Mouse (Mus musculus): ENCODE results near the gene Hist2h3b. TPM values are rescaled to one million over a fixed set of nuclear protein-coding genes. Genes with fewer than 3 reads are reported as not detected.
A peak's percentile ranks its signal among the peaks of the same experiment; 100 is the strongest.
"Not testable (repeated sequence)": the region's sequence is repeated elsewhere in the genome, so short reads cannot be mapped to it uniquely, and the experiment has no call there.

Gene Hist2h3b
- 10 to 100 TPM; 26.9 to 33.5 TPM for total RNA-seq (2021)
- long read RNA-seq, experiment 1, result 0 reads
- long read RNA-seq, experiment 2, result 0 reads

DNA sequence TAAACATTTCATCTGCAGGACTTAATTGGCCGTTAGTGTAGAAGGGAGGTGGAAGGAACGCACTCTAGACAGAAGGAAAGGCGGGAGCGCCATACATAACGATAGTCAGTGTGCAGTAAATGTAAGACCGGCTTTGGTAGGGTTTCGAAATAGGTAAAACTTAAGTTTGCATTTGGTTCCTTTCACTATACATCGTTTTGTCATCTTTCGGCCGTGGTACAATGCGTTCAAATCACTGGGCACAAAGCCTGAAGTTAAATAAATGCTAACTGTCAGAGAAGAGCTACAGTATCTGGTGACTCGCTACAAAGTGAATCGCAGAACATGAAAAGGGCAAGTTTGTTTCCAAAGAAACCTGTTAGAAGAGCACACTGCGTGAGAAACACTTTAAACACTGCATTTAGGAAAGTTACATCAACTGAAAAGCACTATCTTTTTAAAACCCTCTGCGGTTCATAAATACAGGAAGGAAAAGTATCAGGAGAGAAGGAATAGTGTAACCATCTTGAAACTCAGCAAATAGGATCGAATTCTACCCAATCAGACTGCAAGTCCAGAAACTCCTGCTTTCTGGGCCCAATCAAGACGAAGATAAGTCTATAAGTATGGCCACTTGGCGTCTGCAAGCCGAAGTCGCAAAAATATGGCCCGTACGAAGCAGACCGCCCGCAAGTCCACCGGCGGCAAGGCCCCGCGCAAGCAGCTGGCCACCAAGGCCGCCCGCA lies at the start of gene Hist2h3b:
Gene Hist2h3b, plus strand, starts transcription at position 604 of the 725 bp plus-strand sequence.
- intact Hi-C loops (cut with DNase I), result loop anchor here (10.0 kb wide), 1 partner anchor 203 kb away; no protein-coding TSS in a partner anchor
- DNase-seq, result peak; percentile 50 to 75

DNA sequence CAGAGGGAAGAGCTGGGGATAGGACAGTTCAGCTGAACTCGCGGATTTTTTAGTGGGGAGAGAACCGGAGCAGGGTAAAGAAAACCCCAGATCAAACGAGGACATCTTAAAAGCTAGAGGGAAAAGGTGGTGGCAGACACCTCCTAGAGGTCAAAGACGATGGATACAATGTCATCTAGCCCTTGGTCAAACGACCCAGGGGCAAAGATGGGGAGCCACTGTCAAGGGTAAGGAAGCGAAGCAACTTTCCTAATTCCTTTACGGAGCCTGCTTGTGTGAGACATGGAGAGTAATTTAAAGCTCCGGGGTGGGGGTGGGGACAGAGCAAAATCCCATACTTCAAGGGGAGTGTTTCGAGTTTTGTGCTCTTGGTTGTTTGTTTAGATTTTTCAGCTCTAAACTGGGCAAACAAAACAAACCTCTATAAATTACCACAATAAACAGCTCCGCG lies 49.2 kb upstream of the Hist2h3b start:
- intact Hi-C loops (cut with DNase I), result no loop called here
- no peak for DNase-seq

DNA sequence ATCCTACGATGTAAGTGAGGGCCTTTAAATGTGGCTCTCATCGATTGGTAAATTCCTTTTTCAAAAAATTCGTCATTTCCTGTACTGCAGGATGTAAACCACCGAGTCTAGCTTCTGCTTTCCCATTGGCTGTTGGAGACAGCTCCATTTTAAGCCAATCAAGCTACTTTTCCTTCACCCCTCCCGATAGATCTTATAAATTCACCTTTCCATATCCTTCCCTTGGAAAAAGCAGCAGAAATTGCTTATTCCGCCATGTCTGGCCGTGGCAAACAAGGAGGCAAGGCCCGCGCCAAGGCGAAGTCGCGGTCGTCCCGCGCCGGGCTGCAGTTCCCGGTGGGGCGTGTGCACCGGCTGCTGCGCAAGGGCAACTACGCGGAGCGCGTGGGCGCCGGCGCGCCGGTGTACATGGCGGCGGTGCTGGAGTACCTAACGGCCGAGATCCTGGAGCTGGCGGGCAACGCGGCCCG lies 48.8 kb upstream of the Hist2h3b start, which contains the start of the genes Bola1 and Hist2h2ab:
Gene Bola1, minus strand, starts transcription at position 49 of the 470 bp plus-strand sequence.
Gene Hist2h2ab, plus strand, starts transcription at position 205 of the 470 bp plus-strand sequence.
- DNase-seq, result peak; percentile 26 to 78
- intact Hi-C loops (cut with DNase I), result no loop called here

DNA sequence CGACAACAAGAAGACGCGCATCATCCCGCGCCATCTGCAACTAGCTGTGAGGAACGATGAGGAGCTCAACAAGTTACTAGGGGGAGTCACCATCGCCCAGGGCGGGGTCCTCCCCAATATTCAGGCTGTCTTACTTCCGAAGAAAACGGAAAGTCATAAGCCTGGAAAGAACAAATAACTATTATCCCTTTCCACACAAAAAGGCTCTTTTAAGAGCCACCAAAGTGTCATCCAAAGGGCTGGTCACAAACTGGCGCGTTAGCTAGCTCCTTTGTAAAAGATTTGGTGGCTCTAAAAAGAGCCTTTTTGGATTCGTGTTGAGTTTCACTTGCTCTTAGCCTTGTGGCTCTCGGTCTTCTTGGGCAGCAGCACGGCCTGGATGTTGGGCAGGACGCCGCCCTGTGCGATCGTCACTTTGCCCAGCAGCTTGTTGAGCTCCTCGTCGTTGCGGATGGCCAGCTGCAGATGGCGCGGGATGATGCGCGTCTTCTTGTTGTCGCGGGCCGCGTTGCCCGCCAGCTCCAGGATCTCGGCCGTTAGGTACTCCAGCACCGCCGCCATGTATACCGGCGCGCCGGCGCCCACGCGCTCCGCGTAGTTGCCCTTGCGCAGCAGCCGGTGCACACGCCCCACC lies 48.2 kb upstream of the Hist2h3b start:
- intact Hi-C loops (cut with DNase I), result not testable (repeated sequence)
- peak in 1 of 2 experiments; percentile 74 for DNase-seq

DNA sequence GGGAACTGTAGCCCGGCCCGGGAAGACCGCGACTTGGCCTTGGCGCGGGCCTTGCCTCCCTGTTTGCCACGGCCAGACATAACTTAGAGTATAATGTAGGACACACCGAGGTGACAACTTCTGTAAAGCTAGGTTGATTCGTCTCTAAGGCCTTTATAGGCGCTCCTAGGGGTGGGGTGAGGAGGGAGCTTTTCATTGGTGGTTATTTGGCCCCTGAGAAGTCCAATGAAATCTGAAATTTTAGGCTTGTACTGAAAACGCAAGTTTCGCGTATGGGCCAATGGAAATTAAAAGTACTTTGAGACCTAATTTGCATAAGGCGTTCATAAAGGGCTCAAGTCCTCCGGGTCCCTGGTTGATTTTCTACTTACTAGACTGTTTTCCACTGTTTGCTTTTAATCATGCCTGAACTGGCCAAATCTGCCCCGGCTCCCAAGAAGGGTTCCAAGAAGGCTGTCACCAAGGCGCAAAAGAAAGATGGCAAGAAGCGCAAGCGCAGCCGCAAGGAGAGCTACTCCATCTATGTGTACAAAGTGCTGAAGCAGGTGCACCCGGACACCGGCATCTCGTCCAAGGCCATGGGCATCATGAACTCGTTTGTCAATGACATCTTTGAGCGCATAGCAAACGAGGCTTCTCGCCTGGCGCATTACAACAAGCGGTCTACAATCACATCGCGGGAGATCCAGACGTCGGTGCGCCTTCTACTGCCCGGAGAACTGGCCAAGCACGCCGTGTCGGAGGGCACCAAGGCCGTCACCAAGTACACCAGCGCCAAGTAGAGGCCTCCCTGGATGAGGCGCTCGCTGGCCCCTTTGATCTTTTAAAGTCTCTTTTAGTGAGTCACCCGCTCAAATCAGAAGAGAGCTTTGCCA lies 47.5 kb upstream of the Hist2h3b start, which contains the start of the genes Hist2h2ac and Hist2h2be:
Gene Hist2h2ac, minus strand, starts transcription at position 116 of the 875 bp plus-strand sequence.
Gene Hist2h2be, plus strand, starts transcription at position 355 of the 875 bp plus-strand sequence.
- DNase-seq, result peak; percentile 58 to 75
- intact Hi-C loops (cut with DNase I), result no loop called here

DNA sequence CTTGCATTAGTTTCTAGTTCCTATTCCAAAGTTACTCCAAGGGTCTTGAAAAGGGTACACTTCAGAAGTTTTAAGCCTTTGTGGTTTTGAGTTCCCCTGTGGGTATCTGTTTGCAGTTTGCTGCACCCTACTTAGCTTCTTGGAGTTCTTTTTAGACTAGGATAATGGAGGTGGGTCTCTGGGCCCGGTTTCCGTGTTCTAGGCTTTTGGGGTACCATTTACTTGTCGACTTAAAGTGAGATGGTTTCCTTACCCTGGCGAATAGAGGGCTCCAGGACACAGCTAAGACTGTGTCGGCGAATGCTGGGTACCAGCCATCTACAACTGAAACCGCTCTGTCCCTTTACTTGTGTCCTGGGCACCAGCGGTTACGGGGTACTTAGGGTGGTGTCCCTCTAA lies 46.8 kb upstream of the Hist2h3b start:
- DNase-seq, result no peak
- intact Hi-C loops (cut with DNase I), result no loop called here

DNA sequence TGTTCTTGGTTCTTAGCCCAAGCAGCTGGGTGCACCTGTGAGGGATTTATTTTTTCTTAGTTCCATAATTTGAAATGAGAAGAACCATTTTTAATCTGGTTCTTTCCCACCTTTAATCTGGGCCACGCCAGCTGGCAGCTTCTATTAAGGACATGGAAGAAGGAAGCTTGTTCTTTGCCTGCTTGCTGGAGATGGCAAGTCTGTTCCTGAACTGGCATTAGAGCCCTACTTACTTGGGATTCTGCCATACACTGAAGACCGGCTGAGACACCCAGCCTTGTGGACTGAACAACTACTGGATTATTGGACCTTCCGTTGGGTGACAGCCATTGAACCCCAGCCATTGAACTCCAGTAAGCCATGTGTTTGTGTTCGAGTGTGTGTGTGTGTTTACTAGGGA lies 45.7 kb upstream of the Hist2h3b start:
- intact Hi-C loops (cut with DNase I), result no loop called here
- no peak for DNase-seq

DNA sequence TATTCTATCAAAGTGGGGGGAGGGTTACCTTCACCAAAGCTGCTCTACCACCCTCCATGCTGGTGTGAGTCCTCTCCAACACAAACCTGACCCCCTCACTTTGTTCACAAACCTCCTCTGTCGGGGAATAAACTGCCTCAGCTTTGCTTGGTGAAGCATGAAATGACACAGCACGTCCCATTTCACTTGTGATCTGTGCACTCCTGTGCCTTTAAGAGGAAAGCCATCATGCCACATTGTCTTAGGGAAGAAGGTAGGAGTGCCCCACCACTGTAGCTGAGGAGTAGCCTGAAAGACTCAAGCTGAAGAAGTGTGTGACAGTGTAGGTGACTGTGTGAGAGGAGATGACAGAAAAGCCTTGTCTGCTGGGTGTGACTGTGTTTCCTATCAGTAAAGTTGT lies 43.0 kb upstream of the Hist2h3b start:
- intact Hi-C loops (cut with DNase I), result loop anchor here (5.0 kb wide), 1 partner anchor 153 kb away; no protein-coding TSS in a partner anchor
- DNase-seq, result no peak

DNA sequence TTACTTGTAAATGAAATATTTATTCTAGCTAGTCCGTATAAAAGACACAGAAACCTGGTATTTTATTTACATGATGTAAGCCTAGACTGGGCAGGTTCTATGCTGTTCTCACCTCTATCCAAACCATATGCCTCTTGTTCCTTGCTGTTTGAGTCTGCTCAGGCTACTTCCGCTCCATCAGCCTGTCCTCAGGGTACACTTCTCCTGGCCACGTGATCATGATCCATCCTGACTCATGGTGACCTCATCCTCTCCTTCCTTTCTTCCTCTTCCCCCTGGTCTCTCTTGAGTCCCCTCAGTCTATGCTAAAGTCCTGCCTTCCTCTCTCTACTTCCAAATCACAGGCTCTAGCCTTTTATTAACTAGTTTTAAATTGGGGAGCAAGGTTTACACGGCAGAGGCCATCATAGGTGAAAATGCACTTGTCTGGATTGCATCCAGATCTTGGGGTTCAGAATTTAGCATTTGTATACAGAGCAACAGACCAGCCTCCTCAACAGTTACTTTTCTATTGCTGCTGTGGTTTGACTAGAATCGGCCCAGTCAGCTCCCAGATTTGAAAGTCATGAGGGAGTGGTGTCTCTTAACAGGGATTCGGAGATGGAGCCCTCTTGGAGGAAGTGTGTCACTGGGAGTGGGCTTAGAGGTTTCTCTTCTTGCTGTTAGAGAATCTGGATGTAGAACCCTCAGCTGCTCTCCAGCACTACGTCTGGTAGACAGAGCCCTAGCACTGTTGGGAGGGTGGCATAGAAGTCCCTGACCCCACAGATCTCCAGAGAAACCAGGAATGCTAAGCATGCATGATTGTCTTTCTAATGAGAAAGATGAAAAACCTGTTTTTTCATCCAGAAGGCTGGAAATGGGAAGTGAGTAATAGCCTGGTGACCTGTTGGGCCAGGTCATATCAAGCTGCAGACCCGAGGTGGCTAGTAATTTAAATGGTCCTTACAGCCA lies 41.5 kb upstream of the Hist2h3b start:
- intact Hi-C loops (cut with DNase I), result loop anchor here (5.0 kb wide), 1 partner anchor 155 kb away; no protein-coding TSS in a partner anchor
- no peak for DNase-seq

DNA sequence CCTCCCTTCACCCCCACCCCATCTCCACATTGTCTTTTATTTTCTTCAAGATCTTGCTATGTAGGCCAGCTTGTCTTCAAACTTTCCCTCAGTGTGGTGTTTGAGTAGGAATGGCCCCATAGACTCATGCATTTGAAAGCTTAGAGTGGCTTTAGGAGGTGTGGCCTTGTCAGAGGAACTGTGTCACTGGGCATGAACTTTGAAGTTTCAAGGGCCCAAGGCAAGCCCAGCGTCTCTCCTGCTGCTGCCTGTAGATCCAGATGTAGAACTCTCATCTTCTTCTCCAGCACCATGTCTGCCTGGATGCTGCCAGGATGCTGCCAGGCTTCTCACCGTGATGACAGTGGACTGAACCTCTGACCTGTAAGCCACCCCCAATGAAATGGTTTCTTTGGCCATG lies 39.6 kb upstream of the Hist2h3b start:
- no peak for DNase-seq
- intact Hi-C loops (cut with DNase I), result loop anchor here (5.0 kb wide), 1 partner anchor 157 kb away; no protein-coding TSS in a partner anchor

DNA sequence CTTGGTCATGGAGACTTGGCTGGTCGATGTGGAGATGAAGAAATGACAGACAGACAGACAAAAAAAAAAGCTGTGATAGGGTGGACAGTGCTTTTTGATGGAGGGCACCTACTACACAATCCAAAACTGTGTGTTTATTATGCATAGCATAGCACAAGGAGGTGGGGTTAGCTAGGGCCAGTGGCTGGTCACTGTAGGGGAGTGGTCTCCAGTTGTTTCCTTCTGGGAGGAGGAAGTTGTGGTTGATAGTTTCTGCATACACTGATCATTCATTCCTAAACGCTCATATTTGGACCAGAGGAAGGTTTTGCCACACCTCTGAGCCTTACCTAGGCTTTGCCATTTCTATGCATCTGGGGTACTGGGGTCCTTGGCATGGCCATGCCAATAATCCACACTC lies 38.0 kb upstream of the Hist2h3b start:
- no peak for DNase-seq
- intact Hi-C loops (cut with DNase I), result no loop called here

DNA sequence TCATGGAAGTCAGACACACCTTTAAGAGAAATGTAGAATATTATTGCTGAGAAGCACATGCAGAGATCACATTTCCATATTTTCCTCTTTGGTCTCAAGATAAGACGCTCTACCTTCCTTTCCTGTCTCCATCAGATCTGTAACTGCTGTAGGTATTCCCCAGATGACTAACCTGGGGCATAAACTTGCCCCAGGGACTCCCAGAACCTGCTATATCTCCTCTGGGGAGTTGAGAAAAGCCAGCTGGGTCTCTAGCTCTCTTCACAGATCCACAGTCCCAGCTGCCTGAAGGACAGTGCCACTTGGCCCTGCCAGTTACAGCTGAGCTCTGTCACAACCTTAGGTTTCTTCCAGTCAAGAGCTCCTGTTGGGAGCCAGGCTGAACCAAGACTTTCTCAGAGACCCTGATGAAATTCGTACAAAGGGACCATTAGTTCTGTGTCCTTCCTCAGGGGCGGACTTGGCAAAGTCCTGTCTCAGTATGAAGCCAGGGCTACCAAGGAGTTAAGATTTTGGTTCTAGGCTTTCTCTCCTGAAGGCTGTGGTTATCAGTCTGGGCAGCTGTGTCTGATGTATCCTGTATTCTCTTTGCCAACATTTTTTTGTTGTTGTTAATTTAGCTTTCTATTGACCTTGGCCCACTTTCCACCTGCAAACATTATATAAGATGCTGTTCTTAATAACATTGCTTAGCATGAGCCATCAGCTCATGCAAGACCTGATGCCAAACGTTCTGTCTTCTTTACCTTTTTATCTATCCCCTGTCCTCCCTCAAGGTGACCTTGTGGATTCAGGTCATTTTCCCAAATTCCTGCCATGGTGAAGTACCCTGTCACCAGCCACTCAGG lies 37.3 kb upstream of the Hist2h3b start:
- intact Hi-C loops (cut with DNase I), result no loop called here
- no peak for DNase-seq

DNA sequence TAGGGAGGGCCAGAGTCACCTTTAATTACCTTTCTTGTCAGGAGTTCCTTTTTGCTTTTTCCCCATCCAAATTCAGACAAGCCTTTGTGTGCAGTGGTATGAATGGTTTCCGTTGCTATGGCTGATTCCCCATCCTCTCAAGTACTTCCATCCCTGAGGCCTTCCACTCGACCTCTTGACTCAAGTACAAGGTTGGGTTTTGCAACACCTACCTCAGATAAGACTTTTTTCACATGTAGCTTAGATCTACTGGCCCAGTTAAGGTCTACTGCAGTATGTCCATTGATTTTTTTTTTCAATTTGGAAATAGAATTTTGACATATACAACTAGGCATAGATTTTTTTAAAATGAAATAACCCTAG lies 36.7 kb upstream of the Hist2h3b start:
- no peak for DNase-seq
- intact Hi-C loops (cut with DNase I), result no loop called here

DNA sequence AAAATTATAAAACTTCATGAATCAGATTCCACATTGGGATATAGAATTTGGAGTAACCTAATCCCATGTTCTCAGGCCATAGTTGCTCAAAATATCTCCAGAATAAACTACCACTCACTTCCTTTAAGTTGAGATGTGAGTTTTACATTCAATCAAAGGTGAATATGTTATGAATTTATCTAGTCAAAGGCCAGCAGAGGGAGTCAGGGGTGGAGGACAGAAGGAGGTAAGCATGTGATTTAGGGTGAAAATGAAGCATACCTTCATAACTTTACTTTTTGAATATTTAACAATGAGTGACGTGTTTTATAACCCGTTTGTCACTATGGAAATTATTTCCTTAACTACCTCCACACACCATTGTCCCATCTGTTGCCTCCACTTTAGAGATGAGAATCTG lies 33.5 kb upstream of the Hist2h3b start:
- intact Hi-C loops (cut with DNase I), result no loop called here
- DNase-seq, result no peak

DNA sequence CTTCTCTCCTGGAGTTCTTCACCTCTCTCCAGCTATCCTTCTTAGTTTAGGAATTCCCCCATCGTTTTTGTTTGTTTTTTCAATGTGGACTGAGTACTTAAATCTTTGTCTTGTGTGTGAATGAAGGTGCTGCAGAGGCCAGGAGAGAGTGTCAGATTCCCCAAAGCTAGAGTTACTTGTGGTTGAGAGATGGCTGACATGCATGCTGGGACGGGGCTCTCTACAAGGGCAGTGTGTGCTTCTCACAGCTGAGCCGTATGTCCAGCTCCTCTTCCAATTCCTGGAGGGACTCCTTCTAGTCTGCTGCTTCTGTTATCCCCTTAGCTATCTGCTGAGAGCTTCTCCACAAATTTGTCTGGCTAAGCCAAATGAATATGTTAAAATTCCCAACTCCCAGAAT lies 32.6 kb upstream of the Hist2h3b start:
- intact Hi-C loops (cut with DNase I), result no loop called here

DNA sequence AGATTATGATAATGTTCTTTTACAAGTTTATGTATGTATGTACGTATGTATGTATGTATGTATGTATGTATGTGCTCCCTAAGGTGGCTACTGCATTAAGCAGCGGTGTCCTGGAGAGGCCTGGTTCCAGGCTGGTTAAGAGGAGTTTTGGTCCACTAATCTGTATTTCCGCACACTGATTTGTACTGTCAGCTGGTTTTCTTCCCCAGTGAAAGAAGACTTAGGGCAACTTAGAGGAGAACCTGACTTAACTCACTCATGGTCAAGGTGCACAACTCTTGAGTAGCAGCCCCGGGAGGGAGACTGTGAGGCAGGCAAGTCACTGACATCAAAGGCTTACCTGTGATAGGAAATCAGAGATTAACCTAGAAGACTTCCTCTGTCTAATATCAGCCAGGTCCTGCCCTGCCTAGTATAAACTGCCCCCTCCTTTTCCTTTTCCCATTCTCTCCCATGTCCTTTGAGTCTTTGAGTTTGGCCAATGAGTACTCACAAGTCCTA lies 31.6 kb upstream of the Hist2h3b start:
- intact Hi-C loops (cut with DNase I), result no loop called here
- DNase-seq, result no peak

More for the DNA sequence above, 32.6 kb upstream of the Hist2h3b start:
- no peak for DNase-seq

DNA sequence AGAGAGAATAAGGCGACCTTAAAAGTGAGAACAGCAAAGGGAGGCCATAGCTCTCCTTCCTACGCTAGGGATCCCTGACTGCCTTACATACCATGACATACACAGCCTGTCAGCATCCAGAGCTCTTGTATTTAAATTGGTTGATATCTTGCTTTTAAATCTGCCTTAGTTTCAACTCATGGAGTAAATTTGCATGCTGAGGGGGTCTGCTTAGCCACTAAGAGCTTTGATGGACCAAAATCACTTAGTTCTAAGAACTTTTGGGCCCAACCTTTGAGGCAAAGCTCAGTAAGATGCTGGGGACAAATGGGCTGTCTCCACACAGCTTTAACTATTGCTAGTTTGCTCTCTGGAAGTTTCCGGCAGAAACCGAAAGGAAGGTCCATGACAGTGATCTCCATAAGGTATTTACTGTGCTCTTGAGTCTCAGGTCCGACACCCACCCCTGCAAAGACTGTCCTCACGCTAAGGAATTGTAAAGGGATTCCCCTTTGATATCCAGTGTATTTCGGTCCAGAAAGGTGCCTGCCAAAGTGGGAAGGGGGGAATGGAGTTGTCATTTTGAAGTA lies 31.0 kb upstream of the Hist2h3b start:
- DNase-seq, result no peak
- intact Hi-C loops (cut with DNase I), result no loop called here

All from gastrocnemius, postnatal 36 days (tissue).